Mouse (Mus musculus) embryonic facial prominence, embryonic 13.5 days (tissue): ENCODE measurements around the gene Slco1c1. TPM values are rescaled to one million over a fixed set of nuclear protein-coding genes. Genes with fewer than 3 reads are reported as not detected.

ENCODE experiments used
- ATAC-seq: fragments of 200-750 bp; cut with Nextera tagmentation; 2 replicates; pipeline ENCODE4 v1.8.0; 2017; ENCODE audit warnings: low read depth; ENCODE audit not compliant: insufficient number of reproducible peaks, insufficient read depth, low FRiP score, low TSS enrichment
- H3K27ac ChIP-seq: fragments of 300-500 bp; sonication (generic); 2 replicates; pipeline ENCODE4 v1.5.1; 2015; ENCODE audit warnings: moderate library complexity, mild to moderate bottlenecking, inconsistent platforms
- H3K27me3 ChIP-seq: fragments of 300-500 bp; sonication (generic); 2 replicates; pipeline ENCODE4 v1.6.1; 2015; ENCODE audit warnings: mild to moderate bottlenecking, inconsistent platforms
- H3K36me3 ChIP-seq: fragments of 300-500 bp; sonication (generic); 2 replicates; pipeline ENCODE4 v1.6.1; 2015; ENCODE audit warnings: mild to moderate bottlenecking, inconsistent platforms
- H3K4me1 ChIP-seq: fragments of 300-500 bp; sonication (generic); 2 replicates; pipeline ENCODE4 v1.6.1; 2015; ENCODE audit warnings: inconsistent platforms
- H3K4me2 ChIP-seq: fragments of 300-500 bp; sonication (generic); 2 replicates; pipeline ENCODE4 v1.6.1; 2015; ENCODE audit warnings: moderate library complexity, mild to moderate bottlenecking, inconsistent platforms
- H3K4me3 ChIP-seq: fragments of 300-500 bp; sonication (generic); 2 replicates; pipeline ENCODE4 v1.5.1; 2015; ENCODE audit warnings: mild to moderate bottlenecking, inconsistent platforms
- H3K9ac ChIP-seq: fragments of 300-500 bp; sonication (generic); 2 replicates; pipeline ENCODE4 v1.6.1; 2015; ENCODE audit warnings: mild to moderate bottlenecking, inconsistent platforms
- H3K9me3 ChIP-seq: fragments of 300-500 bp; sonication (generic); 2 replicates; pipeline ENCODE4 v1.6.1; 2016; ENCODE audit warnings: inconsistent platforms
- WGBS: fragments of 180-500 bp; shearing (Covaris S2); methylation state at CpG from one replicate; pipeline ENCODE4 v1.1.7; 2015; ENCODE audit warnings: mixed read lengths; 5-methylcytosine and 5-hydroxymethylcytosine counted together
- polyA plus RNA-seq: library from polyadenylated mRNA; unstranded; fragments of >200 nt; fragmentation: Nextera tagmentation; extraction: Ambion mirVana; gene quantifications from 2 replicates; pipeline ENCODE4 v1.2.1, GENCODE M21; 2015

Slco1c1 gene
- polyA plus RNA-seq, 1 experiment from 2014 or later, result 0.14 TPM

GRCm38 (mm10) chr6:141596081-141596480 is 71.9 kb downstream of the Slco1c1 start:
- 86% methylated on average over 2 of the region's 2 CpGs for WGBS
- H3K4me3 ChIP-seq, result no peak overlapping the region
- ATAC-seq, result no peak
- H3K9me3 ChIP-seq, result peaks cover 14% of the 10 kb centered on the region
- no peak overlapping the region for H3K27ac ChIP-seq
- H3K4me1 ChIP-seq, result no peaks in the 10 kb centered on the region
- no peak overlapping the region for H3K4me2 ChIP-seq
- H3K27me3 ChIP-seq, result no peaks in the 10 kb centered on the region
- 0 out of 2 replicates have a peak, but pooled peaks cover 3% of the 10 kb centered on the region for H3K36me3 ChIP-seq
- H3K9ac ChIP-seq, result no peak overlapping the region

- Histone ChIP-seq H3K4me1 (no peaks in the 10 kb centered on the region), H3K27ac (no peak overlapping the region), H3K36me3 (0 out of 2 replicates have a peak, but pooled peaks cover 3% of the 10 kb centered on the region), H3K9ac (no peak overlapping the region), H3K9me3 (peaks cover 14% of the 10 kb centered on the region), H3K4me2 (no peak overlapping the region), H3K27me3 (no peaks in the 10 kb centered on the region), H3K4me3 (no peak overlapping the region)
- 96% methylated on average over 2 of the region's 2 CpGs for WGBS
- ATAC-seq, result no peak
These were observed 72.9 kb downstream of the Slco1c1 start for GRCm38 (mm10) chr6:141597037-141597436.

GRCm38 (mm10) chr6:141600940-141601339 is 76.8 kb downstream of the Slco1c1 start:
- no peaks in the 10 kb centered on the region for H3K27me3 ChIP-seq
- H3K27ac ChIP-seq, result no peak overlapping the region
- no peak overlapping the region for H3K4me2 ChIP-seq
- H3K4me1 ChIP-seq, result no peaks in the 10 kb centered on the region
- no peak overlapping the region for H3K4me3 ChIP-seq
- 67% methylated on average over 9 of the region's 9 CpGs for WGBS
- no peak for ATAC-seq
- H3K36me3 ChIP-seq, result 0 out of 2 replicates have a peak, but pooled peaks cover 3% of the 10 kb centered on the region
- H3K9me3 ChIP-seq, result peaks cover 14% of the 10 kb centered on the region
- H3K9ac ChIP-seq, result no peak overlapping the region

- Histone ChIP-seq H3K9ac (no peak overlapping the region), H3K4me1 (no peaks in the 10 kb centered on the region), H3K9me3 (no peaks in the 10 kb centered on the region), H3K27me3 (no peaks in the 10 kb centered on the region), H3K4me2 (no peak overlapping the region), H3K4me3 (no peak overlapping the region), H3K36me3 (no peaks in the 10 kb centered on the region), H3K27ac (no peak overlapping the region)
- ATAC-seq, result no peak
- 64% methylated on average over 2 of the region's 2 CpGs for WGBS
These were observed 86.6 kb downstream of the Slco1c1 start for GRCm38 (mm10) chr6:141610702-141611260.

GRCm38 (mm10) chr6:141614017-141614416 is 89.8 kb downstream of the Slco1c1 start:
- no peaks in the 10 kb centered on the region for H3K4me1 ChIP-seq
- H3K27me3 ChIP-seq, result no peaks in the 10 kb centered on the region
- no peaks in the 10 kb centered on the region for H3K36me3 ChIP-seq
- H3K9me3 ChIP-seq, result no peaks in the 10 kb centered on the region
- no peak for ATAC-seq
- no peak overlapping the region for H3K9ac ChIP-seq
- no peak overlapping the region for H3K4me3 ChIP-seq
- no peak overlapping the region for H3K27ac ChIP-seq
- no peak overlapping the region for H3K4me2 ChIP-seq

GRCm38 (mm10) chr6:141615348-141615747 is 91.2 kb downstream of the Slco1c1 start:
- WGBS, result 84% methylated on average over 3 of the region's 3 CpGs
- H3K27ac ChIP-seq, result no peak overlapping the region
- no peak overlapping the region for H3K4me2 ChIP-seq
- no peaks in the 10 kb centered on the region for H3K27me3 ChIP-seq
- H3K4me3 ChIP-seq, result no peak overlapping the region
- no peaks in the 10 kb centered on the region for H3K4me1 ChIP-seq
- no peak for ATAC-seq
- no peaks in the 10 kb centered on the region for H3K36me3 ChIP-seq
- H3K9ac ChIP-seq, result no peak overlapping the region
- H3K9me3 ChIP-seq, result no peaks in the 10 kb centered on the region

Other genes with a start within 250 kb of the Slco1c1 start
- not detected in 2 replicates for gene Slco1b2, start 105.2 kb downstream of the Slco1c1 start, polyA plus RNA-seq
- gene Gm5724, start 249.4 kb downstream of the Slco1c1 start, polyA plus RNA-seq, result 0.08 TPM in 1 of 2 replicates, not detected in the other